Mouse (Mus musculus) hindbrain, embryonic 15.5 days (tissue): Measurements from ENCODE around the gene Znrf1. TPM values are rescaled to one million over a fixed set of nuclear protein-coding genes. Genes with fewer than 3 reads are reported as not detected.

Experiments
- ATAC-seq: fragments of 200-750 bp; cut with Nextera tagmentation; 2 replicates; pipeline ENCODE4 v1.8.0; 2017; ENCODE audit warnings: low read depth, moderate number of reproducible peaks, moderate TSS enrichment; ENCODE audit not compliant: low FRiP score
- H3K27ac ChIP-seq: fragments of 300-500 bp; sonication (generic); replicated peaks from 2 replicates; pipeline ENCODE4 v1.5.1; 2015; ENCODE audit warnings: mild to moderate bottlenecking, inconsistent platforms
- H3K27me3 ChIP-seq: fragments of 300-500 bp; sonication (generic); 2 replicates; pipeline ENCODE4 v1.6.1; 2015; ENCODE audit warnings: control low read depth, inconsistent platforms
- H3K36me3 ChIP-seq: fragments of 300-500 bp; sonication (generic); 2 replicates; pipeline ENCODE4 v1.6.1; 2015; ENCODE audit warnings: control low read depth, inconsistent platforms
- H3K4me1 ChIP-seq: fragments of 300-500 bp; sonication (generic); replicated peaks from 2 replicates; pipeline ENCODE4 v1.6.1; 2015; ENCODE audit warnings: control low read depth, inconsistent platforms
- H3K4me2 ChIP-seq: fragments of 300-500 bp; sonication (generic); 2 replicates; pipeline ENCODE4 v1.6.1; 2015; ENCODE audit warnings: moderate library complexity, mild to moderate bottlenecking, inconsistent platforms
- H3K4me3 ChIP-seq: fragments of 300-500 bp; sonication (generic); 2 replicates; pipeline ENCODE4 v1.5.1; 2015; ENCODE audit warnings: mild to moderate bottlenecking, inconsistent platforms
- H3K9ac ChIP-seq: fragments of 300-500 bp; sonication (generic); 2 replicates; pipeline ENCODE4 v1.6.1; 2015; ENCODE audit warnings: inconsistent platforms
- H3K9me3 ChIP-seq: fragments of 300-500 bp; sonication (generic); 2 replicates; pipeline ENCODE4 v1.6.1; 2016; ENCODE audit warnings: control low read depth, inconsistent platforms
- WGBS: fragments of 180-500 bp; shearing (Covaris S2); methylation state at CpG from one replicate; pipeline ENCODE4 v1.1.7; 2015; 5-methylcytosine and 5-hydroxymethylcytosine counted together
- polyA plus RNA-seq: library from polyadenylated mRNA; unstranded; fragments of >200 nt; fragmentation: Nextera tagmentation; extraction: Ambion mirVana; gene quantifications from 2 replicates; pipeline ENCODE4 v1.2.1, GENCODE M21; 2015

The Znrf1 gene
- polyA plus RNA-seq, 1 experiment from 2014 or later = 106 TPM

DNA sequence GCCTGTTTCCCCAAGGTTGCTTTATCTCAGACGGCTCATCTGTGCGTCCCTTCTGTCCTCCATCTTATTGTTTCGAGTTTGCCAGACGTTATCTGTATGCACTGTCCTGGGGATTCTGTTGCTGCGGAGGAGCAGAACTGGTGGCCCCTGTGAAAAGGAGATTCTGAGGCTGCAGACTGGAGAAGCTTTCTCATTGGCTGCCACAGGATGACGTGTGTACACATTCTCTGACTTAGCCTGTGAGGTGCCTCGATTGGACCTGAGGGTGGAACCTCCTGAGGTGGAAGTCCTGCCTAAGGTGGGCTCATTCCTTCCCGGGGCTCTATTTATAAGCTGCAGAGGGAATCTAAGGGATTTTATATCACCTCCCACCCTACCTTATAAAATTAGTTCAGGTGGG, 37.7 kb downstream of the Znrf1 start:
- Histone ChIP-seq H3K36me3 (no peaks in the 10 kb centered on the region), H3K27ac (0 out of 2 replicates have a peak overlapping the region, but pooled peaks have one; percentile 51), H3K9me3 (no peaks in the 10 kb centered on the region), H3K4me3 (no peak overlapping the region), H3K9ac (no peak overlapping the region), H3K27me3 (no peaks in the 10 kb centered on the region), H3K4me2 (no peak overlapping the region), H3K4me1 (peaks cover 51% of the 10 kb centered on the region)
- peak; percentile 52; the same call in 1 of the 2 replicates for ATAC-seq
- 18% methylated on average over 8 of the region's 8 CpGs for WGBS

DNA sequence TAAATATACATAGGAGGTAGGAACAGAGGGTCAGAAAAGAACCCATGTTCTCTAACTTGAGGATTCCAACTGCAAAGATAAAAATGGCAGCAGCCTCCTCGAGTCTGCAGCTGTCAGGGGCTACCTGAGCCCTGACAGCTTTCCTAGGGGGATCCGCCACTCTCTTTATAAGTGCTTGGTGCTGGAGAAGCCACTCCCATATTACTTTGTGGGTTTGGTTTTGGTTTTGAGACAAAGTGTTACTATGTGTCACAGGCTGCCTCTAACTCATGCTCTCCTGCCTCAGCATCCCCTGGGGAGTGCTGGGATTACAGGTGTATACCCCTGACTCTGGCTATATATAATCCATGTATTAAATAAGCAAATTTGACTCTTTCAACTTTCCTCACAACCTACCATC, 38.1 kb downstream of the Znrf1 start:
- Histone ChIP-seq H3K36me3 (no peaks in the 10 kb centered on the region), H3K27me3 (no peaks in the 10 kb centered on the region), H3K27ac (0 out of 2 replicates have a peak overlapping the region, but pooled peaks have one; percentile 14), H3K9ac (no peak overlapping the region), H3K4me1 (peaks cover 51% of the 10 kb centered on the region), H3K4me2 (no peak overlapping the region), H3K9me3 (no peaks in the 10 kb centered on the region), H3K4me3 (no peak overlapping the region)
- 75% methylated on average over 2 of the region's 2 CpGs for WGBS
- no peak for ATAC-seq

- no peaks in the 10 kb centered on the region for H3K36me3 ChIP-seq
- no peak for ATAC-seq
- H3K27me3 ChIP-seq = no peaks in the 10 kb centered on the region
- no peak overlapping the region for H3K27ac ChIP-seq
- peaks cover 44% of the 10 kb centered on the region for H3K4me1 ChIP-seq
- no peaks in the 10 kb centered on the region for H3K9me3 ChIP-seq
- H3K4me3 ChIP-seq = no peak overlapping the region
- no peak overlapping the region for H3K9ac ChIP-seq
- no peak overlapping the region for H3K4me2 ChIP-seq
- 90% methylated on average over 4 of the region's 4 CpGs for WGBS
Measured at GRCm38 (mm10) chr8:111575492-111575891, 39.6 kb downstream of the Znrf1 start.

DNA sequence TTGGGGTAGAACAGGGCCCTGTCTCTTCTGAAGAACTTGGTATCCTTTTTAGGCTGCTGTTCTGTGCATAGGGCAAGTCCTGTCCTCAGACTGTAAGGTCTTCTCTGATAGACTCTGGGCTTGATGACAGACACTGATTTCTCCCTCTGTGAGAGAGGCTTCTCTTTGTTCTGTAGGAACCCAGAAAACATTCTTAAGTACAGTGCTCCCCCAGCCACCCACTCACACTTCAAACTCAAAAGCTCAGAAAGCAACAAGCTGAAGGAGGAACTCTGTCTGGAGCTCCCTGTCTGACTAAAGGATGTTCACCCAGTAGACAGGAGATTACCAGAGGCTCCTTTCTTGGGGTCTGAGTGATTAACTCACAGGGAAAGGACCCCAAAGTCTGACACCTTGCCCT, 40.6 kb downstream of the Znrf1 start:
- Histone ChIP-seq H3K9me3 (no peaks in the 10 kb centered on the region), H3K4me2 (no peak overlapping the region), H3K4me3 (no peak overlapping the region), H3K9ac (no peak overlapping the region), H3K27ac (no peak overlapping the region), H3K4me1 (peaks cover 41% of the 10 kb centered on the region), H3K27me3 (no peaks in the 10 kb centered on the region), H3K36me3 (no peaks in the 10 kb centered on the region)
- no peak for ATAC-seq

- Histone ChIP-seq H3K4me1 (peaks cover 35% of the 10 kb centered on the region), H3K9me3 (no peaks in the 10 kb centered on the region), H3K9ac (no peak overlapping the region), H3K4me3 (no peak overlapping the region), H3K27me3 (no peaks in the 10 kb centered on the region), H3K36me3 (no peaks in the 10 kb centered on the region), H3K4me2 (no peak overlapping the region), H3K27ac (no peak overlapping the region)
- 90% methylated on average over 9 of the region's 9 CpGs for WGBS
- ATAC-seq = no peak
Measured at GRCm38 (mm10) chr8:111577880-111578533, 42.1 kb downstream of the Znrf1 start.

DNA sequence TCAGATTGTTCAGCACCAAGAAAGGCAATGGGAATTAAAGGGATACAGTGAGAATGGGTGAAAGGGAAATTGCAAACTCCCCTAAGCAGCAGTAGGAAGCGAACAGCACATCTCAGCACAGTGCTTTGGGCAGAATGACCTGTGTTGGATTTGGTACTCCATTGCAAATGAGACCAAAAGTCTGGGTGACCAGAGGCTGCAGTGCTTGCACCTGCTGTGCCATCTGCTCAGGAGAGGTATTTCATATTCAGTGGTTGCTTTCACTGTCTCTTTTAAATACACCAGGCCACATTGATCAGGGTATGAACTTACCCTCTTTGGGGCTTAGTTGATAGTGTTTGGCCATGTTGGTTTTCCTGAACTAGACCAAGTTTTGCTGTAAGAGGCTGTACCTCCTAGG, 43.4 kb downstream of the Znrf1 start:
- ATAC-seq = no peak
- Histone ChIP-seq H3K4me2 (no peak overlapping the region), H3K27ac (no peak overlapping the region), H3K27me3 (no peaks in the 10 kb centered on the region), H3K9me3 (no peaks in the 10 kb centered on the region), H3K36me3 (no peaks in the 10 kb centered on the region), H3K9ac (no peak overlapping the region), H3K4me3 (no peak overlapping the region), H3K4me1 (peaks cover 23% of the 10 kb centered on the region)
- 86% methylated on average over 1 of the region's 1 CpGs for WGBS

GRCm38 (mm10) chr8:111580306-111580705, 44.4 kb downstream of the Znrf1 start:
- WGBS = 93% methylated on average over 3 of the region's 3 CpGs
- no peak overlapping the region for H3K4me3 ChIP-seq
- H3K4me2 ChIP-seq = no peak overlapping the region
- ATAC-seq = no peak
- H3K4me1 ChIP-seq = peaks cover 17% of the 10 kb centered on the region
- H3K27me3 ChIP-seq = no peaks in the 10 kb centered on the region
- no peaks in the 10 kb centered on the region for H3K9me3 ChIP-seq
- H3K27ac ChIP-seq = no peak overlapping the region
- no peak overlapping the region for H3K9ac ChIP-seq
- no peaks in the 10 kb centered on the region for H3K36me3 ChIP-seq

DNA sequence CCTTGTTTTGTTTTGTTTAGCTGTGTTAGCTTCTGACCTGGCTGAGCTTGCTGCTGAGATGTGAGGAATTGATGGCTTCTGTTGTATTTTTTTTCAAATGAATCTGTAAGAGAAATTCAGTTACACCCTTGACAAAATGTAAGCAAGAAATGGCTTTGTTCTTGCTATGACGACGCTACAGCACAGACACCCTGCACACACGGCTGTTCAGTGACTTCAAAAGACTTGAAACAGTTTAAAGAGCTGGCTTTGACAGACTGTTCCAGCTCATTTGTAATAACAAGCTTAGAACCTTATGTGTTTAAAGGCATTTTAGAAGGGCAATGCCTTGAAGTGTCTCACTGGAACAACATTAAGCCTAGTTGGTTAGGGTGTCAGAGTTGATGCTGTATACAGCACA, 46.5 kb downstream of the Znrf1 start:
- Histone ChIP-seq H3K27me3 (no peaks in the 10 kb centered on the region), H3K9ac (no peak overlapping the region), H3K4me3 (no peak overlapping the region), H3K27ac (no peak overlapping the region; the same call in 1 of the 2 replicates), H3K4me2 (no peak overlapping the region), H3K4me1 (peaks cover 9% of the 10 kb centered on the region), H3K9me3 (no peaks in the 10 kb centered on the region), H3K36me3 (no peaks in the 10 kb centered on the region)
- ATAC-seq = 0 out of 2 replicates have a peak, but pooled peaks have one; percentile 30
- WGBS = 56% methylated on average over 3 of the region's 3 CpGs

GRCm38 (mm10) chr8:111584946-111585345, 49.0 kb downstream of the Znrf1 start:
- ATAC-seq = no peak
- WGBS = 94% methylated on average over 3 of the region's 3 CpGs
- Histone ChIP-seq H3K4me2 (no peak overlapping the region), H3K27ac (no peak overlapping the region), H3K4me3 (no peak overlapping the region), H3K9me3 (no peaks in the 10 kb centered on the region), H3K27me3 (no peaks in the 10 kb centered on the region), H3K36me3 (no peaks in the 10 kb centered on the region), H3K4me1 (peaks cover 9% of the 10 kb centered on the region), H3K9ac (no peak overlapping the region)

DNA sequence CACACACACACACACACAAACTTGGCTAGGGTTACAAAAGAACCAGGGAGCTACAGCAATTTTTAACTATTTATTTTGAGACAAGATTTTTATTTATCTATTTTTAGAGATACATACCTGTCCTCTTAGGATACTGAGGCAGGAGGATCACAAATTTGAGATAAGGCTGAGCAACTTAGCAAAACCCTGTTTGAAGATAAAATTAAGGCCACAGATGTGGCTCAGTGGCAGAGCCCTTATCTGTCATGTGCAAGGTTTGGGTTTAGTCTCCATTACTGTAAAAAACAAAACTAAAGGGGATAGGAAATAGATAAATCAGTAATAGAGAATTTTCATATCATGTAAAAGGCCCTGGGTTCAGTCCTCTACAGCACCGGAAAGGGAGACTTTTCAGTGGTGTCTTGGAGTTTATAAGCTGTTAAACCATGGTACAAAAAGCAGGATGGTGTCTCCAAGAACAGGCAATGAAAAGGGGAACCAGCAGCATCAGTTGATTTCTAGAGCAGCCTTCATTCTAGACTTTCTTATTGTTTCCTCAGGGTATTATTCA, 51.7 kb downstream of the Znrf1 start:
- no peaks in the 10 kb centered on the region for H3K9me3 ChIP-seq
- H3K27ac ChIP-seq = no peak overlapping the region
- no peak for ATAC-seq
- no peak overlapping the region for H3K9ac ChIP-seq
- H3K4me3 ChIP-seq = no peak overlapping the region
- H3K36me3 ChIP-seq = no peaks in the 10 kb centered on the region
- H3K4me1 ChIP-seq = peaks cover 11% of the 10 kb centered on the region
- WGBS = 93% methylated on average over 1 of the region's 1 CpGs
- H3K4me2 ChIP-seq = no peak overlapping the region
- H3K27me3 ChIP-seq = no peaks in the 10 kb centered on the region

GRCm38 (mm10) chr8:111588336-111588735, 52.4 kb downstream of the Znrf1 start:
- no peak for ATAC-seq
- no peak overlapping the region for H3K9ac ChIP-seq
- WGBS = 79% methylated on average over 2 of the region's 2 CpGs

GRCm38 (mm10) chr8:111590214-111590613, 54.3 kb downstream of the Znrf1 start:
- ATAC-seq = no peak
- WGBS = 87% methylated on average over 3 of the region's 3 CpGs
- no peaks in the 10 kb centered on the region for H3K36me3 ChIP-seq

More at GRCm38 (mm10) chr8:111588336-111588735, 52.4 kb downstream of the Znrf1 start:
- no peaks in the 10 kb centered on the region for H3K27me3 ChIP-seq
- no peak overlapping the region for H3K27ac ChIP-seq
- H3K36me3 ChIP-seq = no peaks in the 10 kb centered on the region
- peaks cover 14% of the 10 kb centered on the region for H3K4me1 ChIP-seq
- H3K9me3 ChIP-seq = no peaks in the 10 kb centered on the region
- H3K4me2 ChIP-seq = no peak overlapping the region
- no peak overlapping the region for H3K4me3 ChIP-seq

DNA sequence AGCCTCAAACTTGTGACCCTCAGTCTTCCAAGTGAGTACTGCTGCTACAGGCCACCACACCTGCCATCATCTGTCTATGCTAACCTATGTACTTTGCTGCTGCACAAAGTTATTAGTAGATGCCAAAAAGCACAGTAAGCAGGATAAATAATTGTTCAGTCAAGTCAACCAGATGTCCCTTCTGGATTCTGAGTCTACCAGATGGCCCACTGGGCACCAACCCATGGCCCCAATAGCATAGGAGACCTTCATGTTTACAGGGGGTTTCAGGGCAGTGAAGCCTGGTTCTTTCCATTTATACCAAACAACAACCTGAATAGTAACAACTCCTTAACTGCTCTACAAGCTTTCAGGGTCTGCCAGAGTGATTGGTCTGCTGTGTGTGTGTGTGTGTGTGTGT, 55.3 kb downstream of the Znrf1 start:
- Histone ChIP-seq H3K4me3 (no peak overlapping the region), H3K27ac (no peak overlapping the region), H3K4me1 (peaks cover 43% of the 10 kb centered on the region), H3K9ac (no peak overlapping the region), H3K4me2 (no peak overlapping the region), H3K36me3 (no peaks in the 10 kb centered on the region), H3K9me3 (no peaks in the 10 kb centered on the region), H3K27me3 (no peaks in the 10 kb centered on the region)
- ATAC-seq = no peak

More at GRCm38 (mm10) chr8:111590214-111590613, 54.3 kb downstream of the Znrf1 start:
- no peak overlapping the region for H3K4me3 ChIP-seq
- peaks cover 33% of the 10 kb centered on the region for H3K4me1 ChIP-seq
- peak overlapping the region; percentile 1; the same call in 1 of the 2 replicates for H3K27ac ChIP-seq
- no peaks in the 10 kb centered on the region for H3K27me3 ChIP-seq
- H3K4me2 ChIP-seq = no peak overlapping the region
- no peak overlapping the region for H3K9ac ChIP-seq
- no peaks in the 10 kb centered on the region for H3K9me3 ChIP-seq
